Mouse (Mus musculus) mature B cell (primary cell): Measurements from ENCODE around the gene Mlxipl.

Experiments used
- in situ Hi-C: fragments of 300-500 bp; cut with MboI; formaldehyde crosslinking; loops from 2 replicates; pipeline ENCODE4 v1.14.3; 2019

The Mlxipl gene

GRCm38 (mm10) chr5:135079578-135079977, 10.1 kb upstream of the Mlxipl start:
- in situ Hi-C loops, result no loop called here

DNA sequence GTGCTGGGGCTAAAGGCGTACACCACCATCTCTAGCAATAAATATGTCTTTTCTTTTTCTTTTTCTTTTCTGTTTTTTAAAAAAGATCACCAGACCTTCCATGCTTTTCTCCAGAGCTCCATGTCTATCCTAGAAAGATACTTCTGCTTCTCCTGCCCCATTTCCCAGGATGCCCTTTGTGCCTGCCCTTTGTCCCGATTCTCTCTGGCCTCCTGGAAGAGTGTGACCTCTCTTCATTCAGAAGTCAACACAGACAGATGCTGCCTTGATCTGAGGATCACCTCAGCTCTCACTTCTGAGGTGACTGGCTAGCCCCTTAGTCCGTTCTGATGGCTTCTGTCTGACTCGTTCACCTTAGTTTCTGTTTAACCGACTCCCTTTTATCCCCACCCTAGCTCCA, 9.2 kb upstream of the Mlxipl start:
- in situ Hi-C loops, result no loop called here

DNA sequence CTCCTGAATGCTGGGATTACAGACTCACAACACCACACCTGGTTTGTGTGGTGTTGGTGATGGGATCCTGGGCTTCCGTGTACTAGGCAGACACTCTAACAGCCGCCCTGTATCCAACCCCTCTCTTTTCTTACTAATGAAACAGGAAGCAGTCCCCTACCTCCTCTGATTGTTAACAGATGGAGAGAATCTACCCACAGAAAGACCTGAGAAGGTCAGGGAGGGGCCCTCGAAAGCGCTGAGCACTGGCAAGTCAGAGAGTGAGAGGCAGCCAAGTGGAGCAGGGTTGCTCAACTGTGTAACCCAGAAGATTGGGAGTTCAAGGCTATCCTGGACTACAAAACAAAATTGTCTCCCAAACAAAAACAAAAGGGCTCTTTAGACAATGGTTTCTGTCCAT, 2.8 kb upstream of the Mlxipl start:
- in situ Hi-C loops, result no loop called here

DNA sequence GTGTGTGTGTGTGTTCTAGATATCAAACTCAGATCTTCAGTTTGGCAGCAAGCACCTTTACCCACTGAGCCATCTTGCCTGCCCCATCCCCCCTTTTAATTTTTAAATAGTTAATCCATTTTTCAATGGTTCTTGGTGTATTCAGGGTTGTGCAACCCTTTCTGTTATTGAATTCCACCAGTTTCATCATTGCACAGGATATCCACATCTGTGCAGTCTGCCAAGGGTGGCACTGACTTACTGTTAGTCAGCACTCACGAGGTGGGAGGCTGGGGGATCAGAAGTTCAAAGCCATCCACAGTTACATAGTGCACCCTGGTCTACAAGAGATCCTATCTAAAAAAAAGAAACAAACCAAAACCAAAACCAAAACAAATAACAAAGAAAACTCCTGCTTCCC, 11.3 kb downstream of the Mlxipl start:
- in situ Hi-C loops, result no loop called here

DNA sequence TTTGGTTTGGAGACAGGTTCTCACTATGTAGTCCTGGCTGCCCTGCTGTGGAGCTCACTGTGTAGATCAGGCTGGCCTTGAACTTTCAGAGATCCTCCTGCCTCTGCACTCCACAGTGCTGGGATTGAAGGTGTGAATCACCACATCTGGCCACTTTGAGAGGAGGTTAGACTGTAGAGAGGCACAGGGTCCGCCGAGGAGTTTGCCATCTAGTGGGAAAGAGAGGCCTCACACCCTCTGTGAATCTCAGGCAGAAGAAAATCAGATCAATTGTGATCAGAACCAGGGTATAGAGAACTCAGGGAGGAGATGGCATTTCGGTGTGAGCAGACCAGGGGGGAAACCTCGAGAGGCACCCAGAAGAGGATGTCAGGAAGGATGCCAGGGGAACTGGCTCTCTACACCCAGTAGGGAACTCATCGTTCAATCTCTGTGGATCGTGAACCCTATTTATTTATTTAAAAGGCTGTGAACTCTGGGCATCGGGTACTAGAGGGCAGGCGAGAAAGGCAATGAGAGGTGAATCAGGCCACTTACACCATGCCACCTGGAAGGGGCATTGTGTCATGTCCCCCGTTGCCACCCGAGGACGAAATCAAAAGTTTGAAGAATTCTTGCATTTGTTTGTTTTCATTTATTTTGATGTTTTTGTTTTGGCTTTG, 14.4 kb downstream of the Mlxipl start:
- in situ Hi-C loops, result no loop called here

GRCm38 (mm10) chr5:135106758-135107256, 17.1 kb downstream of the Mlxipl start:
- in situ Hi-C loops, result no loop called here

GRCm38 (mm10) chr5:135107521-135108501, 18.1 kb downstream of the Mlxipl start:
- in situ Hi-C loops, result no loop called here

GRCm38 (mm10) chr5:135109017-135109416, 19.3 kb downstream of the Mlxipl start:
- in situ Hi-C loops, result no loop called here

DNA sequence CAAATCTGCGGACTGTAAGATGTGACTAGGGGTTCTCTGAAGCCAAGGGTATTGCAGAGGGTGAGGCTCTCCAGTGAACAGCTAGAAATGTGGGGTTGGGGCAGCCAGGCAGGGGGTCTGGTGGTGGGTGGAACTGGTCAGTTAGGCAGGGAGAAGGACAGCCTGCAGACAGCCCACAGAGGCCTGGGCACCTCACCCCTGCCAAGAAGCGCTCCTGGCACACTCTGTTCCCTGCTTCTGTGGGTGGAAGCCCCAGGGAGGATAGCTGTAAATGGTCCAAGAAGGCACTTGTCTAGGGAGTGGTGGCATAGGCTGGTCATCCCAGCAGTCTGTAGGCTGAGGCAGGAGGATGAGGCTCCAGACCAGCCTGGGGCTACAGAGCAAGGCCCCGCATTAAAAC, 19.7 kb downstream of the Mlxipl start:
- in situ Hi-C loops, result no loop called here

DNA sequence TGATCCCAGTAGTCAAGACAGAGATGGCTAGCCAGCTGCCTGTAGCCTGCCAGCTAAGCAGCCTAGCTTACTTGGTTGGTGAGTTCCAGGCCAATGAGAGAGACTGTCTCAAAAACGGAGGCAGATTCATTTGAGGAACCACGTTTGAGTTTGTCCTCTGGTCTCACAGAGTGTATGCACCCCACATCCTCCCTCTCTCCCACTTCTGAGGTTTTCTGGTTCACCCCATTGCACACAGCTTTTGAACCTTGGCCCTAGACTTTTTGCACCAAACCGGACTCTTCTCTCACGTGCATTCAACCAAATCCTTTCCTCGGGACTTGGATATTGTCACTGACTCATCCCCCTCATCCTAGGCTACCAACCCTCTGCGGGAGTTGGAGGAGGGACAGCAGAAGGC, 20.3 kb downstream of the Mlxipl start:
- in situ Hi-C loops, result loop anchor here (10.0 kb wide), 1 partner anchor 85 kb away; no protein-coding TSS in a partner anchor

- in situ Hi-C loops, result loop anchor here (10.0 kb wide), 1 partner anchor 81 kb away; no protein-coding TSS in a partner anchor
Measured at GRCm38 (mm10) chr5:135113782-135114181, 24.1 kb downstream of the Mlxipl start.

GRCm38 (mm10) chr5:135115241-135115640, 25.6 kb downstream of the Mlxipl start:
- in situ Hi-C loops, result loop anchor here (10.0 kb wide), 1 partner anchor 80 kb away; no protein-coding TSS in a partner anchor

GRCm38 (mm10) chr5:135118589-135119081, 28.9 kb downstream of the Mlxipl start:
- in situ Hi-C loops, result loop anchor here (10.0 kb wide), 1 partner anchor 76 kb away; no protein-coding TSS in a partner anchor

DNA sequence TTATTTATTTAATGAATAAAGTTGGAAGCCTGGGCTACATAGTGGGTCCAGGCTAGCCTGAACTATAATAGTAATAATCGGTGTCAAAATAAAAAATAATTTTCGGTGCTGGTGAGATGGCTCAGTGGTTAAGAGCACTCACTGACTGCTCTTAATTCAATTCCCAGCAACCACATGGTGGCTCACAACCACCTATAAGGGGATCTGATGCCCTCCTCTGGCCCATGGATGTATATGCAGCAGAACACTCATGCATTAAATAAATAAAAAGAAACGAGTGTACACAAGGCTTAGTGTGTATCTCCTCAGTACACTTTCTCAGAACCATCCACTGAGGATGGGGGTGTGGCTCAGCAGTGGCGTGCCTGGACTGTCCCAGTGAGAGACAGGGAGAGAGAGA, 31.1 kb downstream of the Mlxipl start:
- in situ Hi-C loops, result no loop called here

DNA sequence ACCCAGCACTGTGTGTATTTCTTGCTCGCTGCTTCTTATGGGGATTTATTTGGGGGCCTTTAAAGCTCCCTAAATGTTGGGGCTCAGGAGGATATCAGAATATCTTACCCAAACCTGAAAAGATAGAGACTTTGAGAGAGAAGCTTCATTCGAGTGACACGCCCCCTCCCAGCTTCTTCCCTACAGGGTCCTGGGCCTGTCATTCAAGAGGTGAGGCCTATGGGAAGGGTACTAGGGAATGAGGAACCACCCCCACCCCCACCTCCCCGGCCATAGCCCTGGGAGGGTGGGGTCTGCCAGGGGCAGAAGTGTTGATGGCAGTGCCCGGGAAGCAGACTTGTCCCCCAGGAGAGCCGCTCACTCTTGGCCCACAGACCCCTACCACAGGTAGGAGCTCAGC, 36.4 kb downstream of the Mlxipl start:
- in situ Hi-C loops, result no loop called here

- in situ Hi-C loops, result no loop called here
Measured at GRCm38 (mm10) chr5:135127669-135128068, 38.0 kb downstream of the Mlxipl start.

DNA sequence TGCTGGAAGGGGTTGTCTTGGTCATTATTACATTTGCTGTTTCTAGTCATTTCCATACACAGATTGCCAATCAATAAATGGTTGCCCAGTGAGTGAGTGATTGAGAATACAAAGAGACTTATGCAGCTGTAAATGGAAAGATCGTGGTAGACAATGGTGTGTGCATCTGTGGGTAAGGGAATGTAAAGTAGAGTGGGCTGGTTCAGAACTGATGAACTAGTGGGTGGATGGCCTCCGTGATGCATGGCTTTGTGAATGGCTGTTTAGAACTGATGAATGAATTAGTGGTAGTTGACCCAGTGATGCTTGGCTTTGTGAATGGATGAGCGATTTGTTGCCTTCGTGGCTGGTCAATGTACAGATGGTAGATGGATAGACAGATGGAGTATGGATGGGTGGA, 40.1 kb downstream of the Mlxipl start:
- in situ Hi-C loops, result no loop called here

GRCm38 (mm10) chr5:135133736-135134405, 44.2 kb downstream of the Mlxipl start:
- in situ Hi-C loops, result no loop called here

DNA sequence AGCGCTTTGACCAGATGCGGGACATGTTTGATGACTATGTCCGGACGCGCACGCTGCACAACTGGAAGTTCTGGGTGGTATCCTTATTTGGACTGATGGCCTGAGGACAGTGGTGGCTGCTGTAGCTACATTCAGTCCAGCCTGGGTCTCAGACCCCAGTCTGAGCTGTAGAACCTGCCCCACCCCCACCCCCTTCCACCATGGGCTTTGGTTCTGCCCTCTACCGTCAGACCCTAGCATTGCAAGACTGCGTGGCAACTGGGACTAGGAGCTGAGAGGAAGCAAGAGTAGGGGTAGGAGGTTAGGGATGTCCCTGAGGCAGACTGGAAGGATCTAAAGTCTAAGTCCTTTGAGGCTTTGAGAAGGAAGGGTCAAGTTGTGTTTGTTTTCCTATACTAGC, 44.8 kb downstream of the Mlxipl start:
- in situ Hi-C loops, result no loop called here

GRCm38 (mm10) chr5:135139881-135140280, 50.2 kb downstream of the Mlxipl start:
- in situ Hi-C loops, result no loop called here

GRCm38 (mm10) chr5:135144469-135144868, 54.8 kb downstream of the Mlxipl start:
- in situ Hi-C loops, result no loop called here

DNA sequence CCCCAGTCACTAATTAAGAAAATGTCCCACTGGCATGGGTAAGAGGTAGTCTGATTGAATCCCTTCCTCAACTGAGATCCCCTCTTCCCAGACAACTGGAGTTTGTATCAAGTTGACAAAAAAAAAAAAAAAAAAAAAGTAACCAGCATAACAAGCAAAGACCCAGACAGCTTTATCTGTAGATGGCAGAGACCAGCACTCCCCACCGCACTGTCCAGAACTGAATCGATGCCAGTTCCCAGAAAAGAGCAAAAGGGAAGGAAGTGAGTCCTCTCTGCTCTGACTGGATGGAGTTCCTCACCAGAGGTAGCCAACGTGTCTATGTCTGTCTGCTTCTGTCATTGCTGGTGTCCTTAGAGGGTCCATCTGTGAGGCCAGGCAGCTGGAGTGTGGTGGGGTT, 55.8 kb downstream of the Mlxipl start:
- in situ Hi-C loops, result no loop called here
